Mouse (Mus musculus) brown adipose tissue, adult 24 weeks (tissue): ENCODE measurements around the gene Gk5. TPM values are rescaled to one million over a fixed set of nuclear protein-coding genes. Genes with fewer than 3 reads are reported as not detected.
"Not testable (repeated sequence)": the region's sequence is repeated elsewhere in the genome, so short reads cannot be mapped to it uniquely, and the experiment has no call there.

Experiments
- H3K27ac ChIP-seq: fragments of 200-500 bp; replicated peaks from 2 replicates; pipeline ENCODE4 v1.5.1; 2012; ENCODE audit warnings: low read depth, mild to moderate bottlenecking, low read length
- H3K4me1 ChIP-seq: fragments of 200-500 bp; 2 replicates; pipeline ENCODE4 v1.6.1; 2012; ENCODE audit warnings: low read length, mixed read lengths; ENCODE audit not compliant: control insufficient read depth, insufficient read depth, insufficient read length
- H3K4me3 ChIP-seq: fragments of 200-500 bp; 2 replicates; pipeline ENCODE4 v1.5.1; 2012; ENCODE audit warnings: low read depth, mild to moderate bottlenecking, low read length, moderate library complexity; ENCODE audit not compliant: insufficient read depth
- polyA plus RNA-seq: library from polyadenylated mRNA; stranded (reverse); fragments of >200 nt; gene quantifications from 2 replicates; pipeline ENCODE4 v1.2.4, GENCODE M21; 2012; ENCODE audit not compliant: missing spikeins, insufficient read depth, insufficient read length

Gk5 gene
- polyA plus RNA-seq, 1 experiment: 4.1 TPM

DNA sequence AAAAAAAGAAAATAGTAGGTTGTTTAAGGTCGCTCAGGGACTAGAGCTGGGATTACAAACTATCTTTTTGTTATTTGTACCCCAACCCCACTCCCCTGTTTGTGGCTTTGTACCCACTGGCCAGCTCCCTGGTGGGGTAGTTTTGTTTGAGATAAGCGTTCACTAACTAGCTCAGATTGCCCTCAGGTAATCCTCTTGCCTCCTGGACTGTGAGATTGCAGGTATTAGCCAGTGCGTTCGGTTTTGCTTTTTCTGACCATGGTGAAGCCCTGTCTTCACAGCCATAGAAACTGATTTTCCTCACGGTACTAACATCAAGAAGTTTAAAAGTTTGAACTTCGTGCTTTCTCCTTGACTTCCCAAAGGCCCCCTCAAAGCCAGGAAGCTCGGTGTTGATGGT lies 15.3 kb downstream of the Gk5 start:
- Histone ChIP-seq H3K4me1 (no peaks in the 10 kb centered on the region), H3K4me3 (no peak overlapping the region), H3K27ac (peak overlapping the region; percentile 46)

DNA sequence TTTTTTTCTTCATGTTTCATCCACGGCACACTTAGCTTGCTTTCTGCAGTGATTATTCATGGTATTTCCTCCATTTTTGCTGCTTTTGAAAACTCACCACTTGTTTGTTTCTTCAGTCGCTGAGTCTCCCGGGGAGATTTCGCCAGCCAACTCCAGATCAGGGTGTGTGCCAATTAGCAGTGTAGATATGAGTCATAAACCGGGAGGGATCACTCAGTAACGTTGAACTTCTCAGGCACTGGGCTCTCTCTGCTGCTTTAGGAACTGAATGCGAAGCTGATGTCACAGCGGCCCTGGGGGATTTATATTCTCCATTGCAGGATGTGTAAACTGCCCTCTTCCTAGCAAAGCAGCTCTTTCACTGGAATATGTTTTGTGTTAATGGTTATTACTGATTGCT lies 15.8 kb downstream of the Gk5 start:
- Histone ChIP-seq H3K27ac (peak overlapping the region; percentile 46; the same call in 1 of the 2 replicates), H3K4me3 (no peak overlapping the region), H3K4me1 (no peaks in the 10 kb centered on the region)

DNA sequence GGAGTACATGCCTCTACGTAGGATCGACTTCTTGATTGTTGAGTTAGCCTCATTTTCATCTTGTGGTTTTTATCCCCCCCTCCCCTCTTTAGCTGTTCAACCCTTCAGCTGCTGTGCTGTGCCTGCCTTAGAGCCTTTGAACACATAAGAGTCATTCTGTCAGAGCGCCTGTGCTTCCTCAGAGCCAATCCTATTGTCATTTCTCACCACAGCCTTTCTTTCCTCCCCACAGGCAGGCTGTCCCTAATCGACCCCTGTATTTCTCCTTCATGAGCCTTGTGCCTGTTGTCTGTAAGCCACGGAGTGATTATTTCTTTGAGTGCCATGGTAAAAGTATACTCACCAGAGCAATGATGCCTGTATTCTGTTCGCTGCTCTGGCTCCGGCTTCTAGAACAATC lies 16.3 kb downstream of the Gk5 start:
- H3K4me3 ChIP-seq: no peak overlapping the region
- peak overlapping the region; percentile 6; the same call in 1 of the 2 replicates for H3K27ac ChIP-seq
- no peaks in the 10 kb centered on the region for H3K4me1 ChIP-seq

DNA sequence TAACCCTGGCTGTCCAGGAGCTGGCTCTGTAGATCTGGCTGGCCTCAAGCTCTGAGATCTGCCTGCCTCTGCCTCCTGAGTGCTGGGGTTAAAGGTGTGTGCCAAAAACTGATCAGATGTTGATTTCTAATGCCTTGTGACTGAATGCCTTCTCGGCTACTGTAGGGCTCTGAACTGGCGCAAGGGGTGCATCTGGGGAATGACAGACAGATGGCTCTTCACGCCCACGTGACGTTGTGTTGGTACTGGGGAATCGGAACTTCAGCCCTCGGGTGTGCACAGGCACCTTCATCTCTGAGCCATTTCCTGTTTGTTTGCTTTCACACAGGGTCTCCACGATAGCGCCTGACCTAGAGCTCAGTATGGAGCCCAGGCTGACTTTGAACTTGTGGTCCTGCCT lies 19.8 kb downstream of the Gk5 start:
- Histone ChIP-seq H3K27ac (no peak overlapping the region), H3K4me3 (no peak overlapping the region), H3K4me1 (no peaks in the 10 kb centered on the region)

DNA sequence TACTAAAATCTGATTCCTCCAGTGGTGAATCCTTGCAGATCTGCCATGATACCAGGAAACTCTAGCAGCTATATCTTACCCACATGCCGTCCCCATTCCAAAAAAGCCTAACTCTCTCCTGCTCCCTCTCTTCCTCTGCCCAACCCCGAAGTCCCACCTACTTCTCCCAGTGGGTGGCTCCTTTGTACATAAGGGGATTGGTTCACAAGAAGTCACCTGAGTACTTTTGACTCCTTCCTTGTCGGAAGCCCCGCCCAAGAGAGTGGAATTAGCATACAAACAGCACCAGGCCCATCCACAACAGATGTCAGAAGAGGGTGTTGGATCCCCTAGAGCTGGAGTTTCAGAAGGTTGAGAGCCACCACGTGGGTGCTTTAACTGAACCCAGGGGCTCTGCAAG lies 20.7 kb downstream of the Gk5 start:
- H3K4me1 ChIP-seq: no peaks in the 10 kb centered on the region
- no peak overlapping the region for H3K27ac ChIP-seq
- no peak overlapping the region for H3K4me3 ChIP-seq

DNA sequence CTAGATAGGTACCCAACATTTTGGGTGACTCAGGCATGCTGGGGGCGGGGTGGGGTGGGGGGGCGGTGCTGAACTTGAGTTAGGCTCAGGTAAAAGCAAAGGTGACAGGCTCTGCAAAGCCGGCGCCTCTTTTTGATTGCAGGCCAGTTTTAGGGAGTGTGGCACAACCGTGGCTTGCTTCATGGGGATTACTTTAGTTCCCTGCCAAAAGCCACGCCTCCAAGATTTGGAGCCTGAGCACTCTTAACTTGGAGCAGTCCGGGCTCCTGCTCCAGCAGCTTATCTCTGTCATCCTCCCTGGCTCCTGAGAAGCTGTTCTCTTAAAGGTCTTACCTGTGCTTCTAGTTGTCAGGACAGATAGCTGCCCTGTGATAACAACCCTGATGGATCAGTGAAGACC lies 21.8 kb downstream of the Gk5 start:
- no peaks in the 10 kb centered on the region for H3K4me1 ChIP-seq
- no peak overlapping the region for H3K4me3 ChIP-seq
- H3K27ac ChIP-seq: no peak overlapping the region

DNA sequence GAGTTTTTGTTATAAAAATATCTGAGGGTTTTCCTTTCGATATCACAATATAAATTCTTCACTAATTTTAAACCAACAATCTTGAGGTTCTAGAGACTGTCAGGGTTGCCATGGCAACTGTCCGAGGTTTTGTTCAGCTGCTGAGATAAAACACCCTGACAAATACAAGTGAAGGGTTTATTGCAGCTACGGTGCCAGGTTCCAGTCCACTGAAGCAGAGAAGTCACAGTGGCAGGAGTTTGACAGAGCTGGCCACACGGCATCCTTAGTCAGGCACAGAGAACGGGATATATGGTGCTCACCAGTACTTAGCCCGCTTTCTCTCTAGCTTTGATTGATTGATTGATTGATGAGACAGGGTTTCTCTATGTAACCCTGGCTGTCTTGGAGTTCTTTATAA lies 23.3 kb downstream of the Gk5 start:
- Histone ChIP-seq H3K27ac (no peak overlapping the region), H3K4me3 (no peak overlapping the region), H3K4me1 (no peaks in the 10 kb centered on the region)

DNA sequence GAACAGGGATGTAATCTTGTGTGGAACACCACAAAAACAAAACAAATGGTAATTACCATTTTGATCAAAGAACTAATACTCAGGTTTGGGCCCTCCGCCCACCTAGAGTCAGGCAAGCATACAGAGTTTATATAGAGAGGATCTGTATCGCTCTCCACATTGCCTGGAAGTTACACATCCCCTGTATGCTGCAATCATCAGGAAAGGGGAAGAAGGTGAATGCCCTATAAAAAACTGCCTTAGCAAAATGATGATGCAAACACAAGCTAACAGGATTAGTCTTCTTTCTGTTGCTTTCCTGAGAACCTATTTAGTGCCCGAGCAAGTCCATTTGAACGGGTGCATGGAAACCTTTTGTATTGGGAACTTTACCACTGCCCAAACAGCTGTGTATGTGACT lies 24.5 kb downstream of the Gk5 start:
- no peaks in the 10 kb centered on the region for H3K4me1 ChIP-seq
- H3K4me3 ChIP-seq: no peak overlapping the region
- H3K27ac ChIP-seq: no peak overlapping the region

DNA sequence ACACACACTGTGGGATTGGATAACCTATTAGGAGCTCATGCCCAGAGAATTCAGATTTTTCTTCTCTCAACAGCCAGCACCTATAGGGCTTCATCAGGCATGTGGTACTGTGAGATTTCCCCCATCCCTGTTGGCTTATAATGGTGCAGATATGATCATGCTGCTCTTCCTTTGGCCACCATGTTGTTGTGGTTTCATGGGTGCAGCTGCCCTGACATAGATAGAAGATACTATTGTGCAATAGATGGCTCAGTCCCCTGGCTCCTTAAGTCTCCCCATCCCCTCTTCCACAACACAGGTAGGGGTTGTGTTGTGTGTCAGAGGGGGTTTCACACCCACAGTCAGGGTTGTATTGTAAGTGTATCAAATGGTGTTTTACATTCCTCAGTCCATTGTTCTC lies 25.7 kb downstream of the Gk5 start:
- Histone ChIP-seq H3K4me3 (no peak overlapping the region), H3K4me1 (no peaks in the 10 kb centered on the region), H3K27ac (no peak overlapping the region)

DNA sequence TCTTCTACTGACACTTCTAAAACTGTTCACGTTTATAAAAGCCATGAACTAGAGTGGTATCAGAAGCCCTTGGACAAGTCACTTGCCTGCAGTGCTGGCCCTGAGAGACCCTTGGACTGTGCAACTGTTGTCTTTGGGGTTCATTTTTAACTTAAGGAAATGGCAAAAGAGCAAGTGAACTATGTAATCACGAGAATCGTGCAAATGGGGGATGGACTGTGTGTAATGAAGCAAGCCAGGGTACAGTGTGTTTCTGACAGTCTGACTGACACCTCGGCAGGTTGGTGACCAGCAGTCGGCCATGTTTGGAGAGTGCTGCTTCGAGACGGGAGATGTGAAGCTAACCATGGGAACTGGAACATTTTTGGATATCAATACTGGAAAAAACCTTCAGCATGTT lies 33.6 kb downstream of the Gk5 start:
- H3K4me3 ChIP-seq: no peak overlapping the region
- no peak overlapping the region for H3K27ac ChIP-seq
- no peaks in the 10 kb centered on the region for H3K4me1 ChIP-seq

DNA sequence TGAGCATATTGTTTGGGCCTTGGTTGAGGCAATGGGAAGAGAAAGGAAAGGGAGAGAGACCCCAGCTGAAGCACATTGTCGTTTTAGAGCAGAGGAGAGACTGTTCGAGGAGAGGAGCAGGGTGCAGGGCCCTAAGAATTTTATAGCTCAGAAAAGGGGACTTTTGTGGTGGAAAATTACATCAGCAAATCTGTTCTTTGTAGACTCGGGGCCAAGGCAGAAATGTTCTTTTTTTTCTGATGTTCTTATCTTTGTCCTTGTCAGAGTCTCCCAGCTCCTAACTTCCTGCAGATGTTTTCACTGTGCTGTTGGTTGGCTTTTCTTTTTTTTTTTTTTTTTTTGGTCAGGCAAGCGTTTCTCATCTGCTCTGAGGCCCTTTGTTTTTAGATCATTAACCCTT lies 39.3 kb downstream of the Gk5 start:
- H3K4me1 ChIP-seq: no peaks in the 10 kb centered on the region
- no peak overlapping the region for H3K4me3 ChIP-seq
- H3K27ac ChIP-seq: no peak overlapping the region; the same call in 1 of the 2 replicates

DNA sequence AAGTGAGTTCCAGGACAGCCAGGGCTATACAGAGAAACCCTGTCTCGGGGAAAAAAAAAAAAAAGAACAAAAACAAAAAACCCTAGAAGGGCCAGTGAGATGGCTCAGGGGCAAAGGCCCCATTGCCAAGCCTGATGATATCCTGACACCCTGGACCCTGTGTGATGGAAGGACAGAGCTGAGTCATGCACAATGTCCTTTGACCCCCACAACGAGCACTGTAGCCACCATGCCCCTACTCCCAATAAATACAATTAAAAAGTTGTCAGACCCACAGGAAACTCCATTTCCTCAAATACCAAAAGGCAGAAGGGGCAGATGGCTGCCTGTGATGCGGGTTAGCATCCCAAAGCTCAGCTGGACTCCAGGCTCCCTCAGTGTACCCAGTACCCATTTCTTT lies 39.9 kb downstream of the Gk5 start:
- H3K4me1 ChIP-seq: no peaks in the 10 kb centered on the region
- no peak overlapping the region for H3K4me3 ChIP-seq
- no peak overlapping the region for H3K27ac ChIP-seq

DNA sequence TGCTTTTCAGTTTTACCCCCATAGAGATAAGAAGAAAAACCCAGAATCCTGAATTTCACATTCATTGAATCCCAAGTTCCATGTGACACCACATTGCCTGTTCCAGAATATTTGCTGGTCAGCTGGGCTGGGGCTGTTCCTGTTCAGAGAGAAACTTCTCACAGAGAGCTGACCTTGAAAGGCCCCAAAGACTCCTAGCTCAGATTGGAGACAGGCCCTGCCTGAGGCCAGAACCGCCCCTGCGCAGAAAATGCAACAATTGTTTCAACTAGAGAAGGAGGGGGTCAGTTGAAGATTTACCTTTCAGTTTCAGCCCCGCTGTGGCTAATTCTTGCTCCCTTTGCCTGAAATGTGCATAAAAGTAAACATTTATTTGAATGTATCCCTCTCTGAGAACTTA lies 41.6 kb downstream of the Gk5 start:
- Histone ChIP-seq H3K27ac (no peak overlapping the region), H3K4me3 (no peak overlapping the region), H3K4me1 (no peaks in the 10 kb centered on the region)

DNA sequence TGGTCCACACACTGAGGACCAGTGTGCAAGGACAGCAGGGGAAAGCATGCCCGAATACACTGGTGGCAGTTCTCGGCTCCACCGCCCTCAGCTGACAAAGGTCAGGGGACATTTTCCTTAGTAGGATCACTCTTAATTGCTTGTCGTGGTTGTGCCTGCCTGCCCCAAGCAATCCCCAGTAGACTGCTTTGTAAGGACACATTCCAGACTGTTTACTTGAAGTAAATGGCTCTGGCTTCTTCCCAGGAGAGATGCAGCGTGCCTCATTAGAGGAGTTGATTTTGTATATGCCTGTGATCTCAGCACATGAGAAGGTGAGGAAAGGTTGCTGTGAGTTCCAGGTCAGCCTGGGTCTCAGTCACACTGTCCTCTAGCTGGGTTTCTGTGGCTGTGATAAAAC lies 43.3 kb downstream of the Gk5 start:
- no peak overlapping the region for H3K27ac ChIP-seq
- no peak overlapping the region for H3K4me3 ChIP-seq

DNA sequence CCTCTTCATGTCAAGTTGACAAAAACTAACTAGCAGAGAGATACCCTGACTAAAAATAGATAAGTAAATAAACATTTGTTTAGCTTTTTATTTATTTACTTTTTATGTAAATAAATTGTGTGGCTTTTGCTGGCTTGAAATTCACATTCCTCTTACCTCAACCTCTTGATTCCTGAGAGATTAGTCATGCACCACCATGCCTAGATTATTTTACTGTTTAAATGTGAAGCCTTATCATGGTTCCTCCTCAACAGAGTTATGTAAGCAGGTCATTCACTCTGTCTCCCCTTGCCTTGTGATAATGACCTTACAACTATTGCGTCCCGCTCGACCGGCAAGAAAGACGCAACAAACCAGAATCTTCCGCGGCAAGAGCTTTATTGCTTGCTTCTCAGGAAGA lies 44.3 kb downstream of the Gk5 start:
- Histone ChIP-seq H3K4me3 (no peak overlapping the region), H3K27ac (no peak overlapping the region)

More for the DNA sequence above, 43.3 kb downstream of the Gk5 start:
- no peaks in the 10 kb centered on the region for H3K4me1 ChIP-seq

DNA sequence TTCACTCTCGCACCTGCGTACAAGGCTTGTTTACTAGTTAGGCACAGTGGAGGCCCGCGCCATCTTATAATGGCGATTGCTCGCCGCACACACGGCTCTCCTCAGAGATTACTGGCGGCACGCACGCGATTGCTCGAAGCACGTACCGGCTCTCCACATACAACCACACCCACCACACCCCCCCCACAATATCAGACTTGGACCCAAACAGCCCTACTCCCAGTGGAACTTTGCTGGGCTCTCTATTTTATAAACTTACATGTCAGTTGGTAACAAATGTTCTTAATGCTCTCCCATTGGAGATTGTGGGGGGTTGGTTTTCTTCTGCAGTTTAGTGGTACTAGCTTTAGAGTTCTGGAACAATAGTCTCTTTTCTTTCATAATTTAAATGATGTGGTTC lies 44.8 kb downstream of the Gk5 start:
- H3K4me3 ChIP-seq, H3K27ac ChIP-seq, H3K4me1 ChIP-seq: not testable (repeated sequence)

More for the DNA sequence above, 44.3 kb downstream of the Gk5 start:
- H3K4me1 ChIP-seq: no peaks in the 10 kb centered on the region

DNA sequence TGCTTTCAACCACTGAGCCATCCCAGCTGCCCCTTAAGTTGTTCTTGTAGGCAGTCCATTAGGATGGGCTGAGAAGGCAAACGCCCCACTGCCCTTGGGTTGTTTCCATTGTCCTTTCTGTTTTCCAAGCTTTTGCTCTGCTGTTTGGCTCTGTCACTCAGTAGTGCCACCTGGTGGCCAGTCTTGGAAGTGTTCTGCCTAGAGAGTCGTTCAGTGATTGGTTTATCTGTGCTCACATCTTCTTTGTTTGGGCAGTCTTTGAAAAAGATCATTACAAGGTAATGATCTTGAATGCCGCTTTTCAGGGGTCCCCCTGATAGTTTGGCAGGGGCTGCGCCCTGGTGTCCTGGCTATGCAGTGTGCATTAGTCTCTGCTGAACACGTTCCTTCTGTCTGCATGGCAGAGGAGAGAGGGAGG lies 48.0 kb downstream of the Gk5 start:
- H3K4me1 ChIP-seq: no peaks in the 10 kb centered on the region
- no peak overlapping the region for H3K27ac ChIP-seq
- H3K4me3 ChIP-seq: no peak overlapping the region
